Mouse (Mus musculus) duodenum, adult 2 months (tissue): Measurements from ENCODE around the gene Slc5a11. TPM values are rescaled to one million over a fixed set of nuclear protein-coding genes. Genes with fewer than 3 reads are reported as not detected.

Source experiments
- polyA plus RNA-seq: library from polyadenylated mRNA; depleted of rRNA; stranded (reverse); fragments of >200 nt; gene quantifications from 2 replicates; pipeline ENCODE4 v1.2.3, GENCODE M21; 2012; ENCODE audit warnings: low replicate concordance; rRNA removed

The Slc5a11 gene
- 73.0 and 275 TPM in 2 replicates for polyA plus RNA-seq

GRCm38 (mm10) chr7:123214365-123215075, at the start of gene Slc5a11:
Slc5a11 (plus strand) TSS chr7:123214780.

Other genes with a start within 250 kb of the Slc5a11 start
- 1.8 and 3.4 TPM in 2 replicates for gene Rbbp6, start 249.1 kb upstream of the Slc5a11 start, polyA plus RNA-seq
- 15.6 and 24.8 TPM in 2 replicates for gene Tnrc6a, start 90.9 kb upstream of the Slc5a11 start, polyA plus RNA-seq
- gene Lcmt1, start 155.0 kb downstream of the Slc5a11 start, polyA plus RNA-seq, result 22.8 and 24.5 TPM in 2 replicates
- 38.7 and 41.4 TPM in 2 replicates for gene Arhgap17, start 155.1 kb downstream of the Slc5a11 start, polyA plus RNA-seq
- 2.4 and 27.0 TPM in 2 replicates for gene Aqp8, start 247.5 kb downstream of the Slc5a11 start, polyA plus RNA-seq